Mouse (Mus musculus) ES-Bruce4 (cell line): ENCODE data around the gene Atf7.

ENCODE experiments used
- CTCF ChIP-seq: IDR thresholded peaks from one replicate; pipeline ENCODE4 v1.8.1; 2011; ENCODE audit warnings: low read depth, low read length
- EP300 ChIP-seq: IDR thresholded peaks from 2 replicates; pipeline ENCODE4 v1.6.1; 2011; ENCODE audit warnings: low read depth, low read length; ENCODE audit not compliant: insufficient read depth
- POLR2A ChIP-seq: IDR thresholded peaks from one replicate; pipeline ENCODE4 v1.8.1; 2011; ENCODE audit warnings: low read length; ENCODE audit not compliant: insufficient read depth

GRCm38 (mm10) chr15:102562491-102562890, 62.8 kb downstream of the Atf7 start:
- TF ChIP-seq CTCF (no peak), POLR2A (no peak), EP300 (no peak)
